Mouse (Mus musculus) CD4-positive, CD25-positive, alpha-beta regulatory T cell, adult 4 months (primary cell): ENCODE results near the gene Cep152. TPM values are rescaled to one million over a fixed set of nuclear protein-coding genes. Genes with fewer than 3 reads are reported as not detected.
A peak's percentile ranks its signal among the peaks of the same experiment; 100 is the strongest.

Source experiments
- ATAC-seq: one replicate; pipeline ENCODE4 v1.8.0; 2017
- polyA plus RNA-seq, 2 experiments: library from polyadenylated mRNA; unstranded; fragments of 100-300 nt; shearing (Covaris generic); gene quantifications; one replicate each; pipeline ENCODE4 v1.2.1; 2017

The Cep152 gene
- polyA plus RNA-seq, result 1 to 10 TPM; 6.0 TPM

DNA sequence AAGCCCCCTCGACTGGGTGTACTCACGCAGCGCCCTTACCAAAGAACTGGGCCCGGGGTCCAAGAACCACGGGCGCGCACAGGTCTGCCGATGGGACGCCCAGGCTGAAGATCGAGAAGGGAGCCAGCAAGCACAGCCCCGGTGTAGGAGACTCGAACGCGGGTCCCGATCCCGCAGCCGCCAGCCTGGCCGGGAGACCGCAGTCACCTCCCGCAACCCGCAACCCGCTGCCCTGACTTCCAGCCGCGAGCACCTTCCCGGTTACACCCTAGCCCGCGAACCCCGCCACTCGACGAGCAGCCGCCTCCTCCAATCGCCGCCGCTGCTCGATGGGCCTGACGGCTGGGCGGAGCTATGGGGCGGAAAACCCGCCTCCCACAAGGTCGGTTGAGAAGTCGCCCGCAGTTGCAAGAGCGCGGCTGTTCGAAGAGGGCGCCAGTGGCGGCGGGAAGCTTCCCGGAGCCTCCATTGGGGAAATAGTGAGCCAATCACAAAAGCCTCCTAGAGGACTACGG, at the start of gene Cep152:
Cep152 (minus strand) TSS at position 277 of the 515 bp plus-strand sequence.
- ATAC-seq, result peak; percentile 99

- peak; percentile 83 for ATAC-seq
Observed at GRCm38 (mm10) chr2:125672957-125673631, 48.2 kb upstream of the Cep152 start, which contains the start of gene Eid1. Eid1 (plus strand) TSS chr2:125673095.

- no peak for ATAC-seq
Observed at GRCm38 (mm10) chr2:125672568-125672956, 47.6 kb upstream of the Cep152 start.

GRCm38 (mm10) chr2:125670846-125671245, 45.9 kb upstream of the Cep152 start:
- ATAC-seq, result peak; percentile 30

DNA sequence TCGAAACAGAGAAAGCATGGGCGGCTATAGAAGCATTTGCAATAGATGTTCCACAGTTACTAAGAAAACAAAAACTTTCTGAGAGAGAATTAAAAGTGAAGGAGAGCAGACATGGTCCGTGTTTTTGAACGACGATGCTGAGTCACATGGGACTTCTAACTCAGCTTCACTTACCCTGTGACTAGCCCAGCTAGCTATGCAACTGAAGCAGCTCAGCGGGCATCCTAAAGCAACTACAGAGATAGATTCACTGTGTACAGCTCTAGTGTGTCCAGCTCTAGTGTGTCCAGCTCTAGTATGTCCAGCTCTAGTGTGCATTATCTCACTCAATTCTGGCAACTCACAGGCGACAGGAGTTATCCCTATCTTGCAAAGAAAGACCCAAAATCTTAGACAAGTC, 42.8 kb upstream of the Cep152 start:
- ATAC-seq, result no peak

DNA sequence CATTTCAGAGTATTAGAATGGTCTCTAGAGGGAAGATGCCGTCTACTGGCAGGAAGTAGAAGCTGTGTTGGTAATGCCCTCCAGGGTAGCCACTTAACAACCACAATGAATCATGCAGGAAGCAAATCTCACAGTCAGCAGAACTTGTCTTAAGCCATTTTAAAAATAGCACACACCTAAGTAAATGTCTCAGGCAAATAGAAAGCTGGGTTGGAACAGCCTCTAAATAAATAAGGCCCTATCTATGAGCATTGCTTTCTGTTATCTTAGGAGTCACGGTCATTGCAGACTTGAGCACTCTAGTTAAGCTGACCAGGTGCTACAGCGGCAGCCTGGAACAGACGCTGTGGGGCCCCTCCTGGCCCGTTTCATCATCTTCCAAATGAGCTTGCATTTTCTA, 42.3 kb upstream of the Cep152 start:
- ATAC-seq, result peak; percentile 93

GRCm38 (mm10) chr2:125666668-125667067, 41.8 kb upstream of the Cep152 start:
- no peak for ATAC-seq

- ATAC-seq, result no peak
Observed at GRCm38 (mm10) chr2:125665909-125666308, 41.0 kb upstream of the Cep152 start.

DNA sequence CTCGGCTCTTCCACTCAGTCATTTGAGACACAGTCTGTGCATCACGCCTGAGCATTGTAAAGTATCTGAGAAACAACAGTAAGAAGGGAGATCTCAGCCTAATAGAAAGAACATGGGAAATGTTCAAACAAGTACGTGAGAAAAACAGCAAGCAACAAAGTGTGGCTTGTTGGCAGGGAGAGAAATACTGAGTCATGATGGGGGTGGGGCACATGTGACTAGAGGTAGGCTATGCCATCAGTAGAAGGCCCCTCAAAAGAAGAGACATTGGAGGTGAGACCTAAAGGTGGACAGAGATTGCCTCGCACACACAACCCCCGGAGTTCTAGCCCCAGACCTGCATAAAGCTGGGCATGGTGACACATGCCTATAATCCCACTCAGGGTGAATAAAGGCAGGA, 40.3 kb upstream of the Cep152 start:
- no peak for ATAC-seq

- ATAC-seq, result no peak
Observed at GRCm38 (mm10) chr2:125662517-125662916, 37.6 kb upstream of the Cep152 start.

DNA sequence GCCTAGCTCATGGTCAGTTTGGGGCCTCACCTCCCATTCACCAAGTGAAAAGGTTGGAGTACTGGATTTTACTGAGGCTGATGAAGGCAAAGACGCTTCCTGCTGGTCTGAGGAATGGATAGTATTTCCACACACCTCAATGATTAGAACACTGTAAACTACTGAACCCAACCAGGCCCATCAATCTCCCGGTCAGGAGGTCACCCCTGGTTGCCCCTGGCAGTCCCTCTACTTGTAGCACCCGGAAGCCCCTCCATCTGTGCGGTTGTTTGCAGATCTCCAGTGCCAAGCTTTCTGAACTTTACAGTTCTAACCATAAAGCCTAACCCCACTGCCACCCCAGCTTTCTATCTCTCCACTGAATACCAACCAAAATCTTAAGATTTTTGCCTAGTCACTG, 36.2 kb upstream of the Cep152 start:
- no peak for ATAC-seq

- ATAC-seq, result peak; percentile 23
Observed at GRCm38 (mm10) chr2:125660537-125661130, 35.7 kb upstream of the Cep152 start.

DNA sequence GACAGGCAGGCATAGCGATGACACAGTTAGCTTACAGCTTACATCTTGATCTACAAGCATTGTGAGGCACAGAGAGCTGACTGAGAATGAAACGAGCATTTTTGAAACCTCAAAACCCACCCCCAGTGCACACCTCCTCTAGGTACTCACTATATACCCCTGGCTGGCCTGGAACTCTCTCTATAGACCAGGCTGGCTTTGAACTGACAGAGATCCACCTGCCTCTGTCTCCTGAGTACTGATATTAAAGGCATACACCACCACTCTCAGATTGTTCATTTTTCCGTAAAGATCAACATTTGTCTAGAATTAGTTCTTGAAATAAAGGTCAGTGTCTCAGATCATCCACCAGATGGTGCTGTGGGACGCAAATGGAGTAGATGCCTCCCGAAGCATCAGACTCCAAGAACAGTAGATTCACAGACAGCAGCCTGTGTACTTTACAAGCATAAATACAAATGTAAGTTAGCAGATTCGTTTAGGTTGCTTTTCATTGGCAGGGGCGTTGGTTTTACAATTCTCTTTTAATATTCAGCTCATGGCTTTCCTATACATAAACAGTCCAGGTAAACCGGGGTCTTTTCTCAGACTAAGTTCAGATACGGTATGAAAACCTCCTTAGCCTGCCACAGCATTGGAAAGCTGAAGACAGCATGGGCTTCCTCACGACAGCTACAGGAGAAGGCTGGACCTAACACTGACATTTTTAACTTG, 35.1 kb upstream of the Cep152 start:
- peak; percentile 95 for ATAC-seq

DNA sequence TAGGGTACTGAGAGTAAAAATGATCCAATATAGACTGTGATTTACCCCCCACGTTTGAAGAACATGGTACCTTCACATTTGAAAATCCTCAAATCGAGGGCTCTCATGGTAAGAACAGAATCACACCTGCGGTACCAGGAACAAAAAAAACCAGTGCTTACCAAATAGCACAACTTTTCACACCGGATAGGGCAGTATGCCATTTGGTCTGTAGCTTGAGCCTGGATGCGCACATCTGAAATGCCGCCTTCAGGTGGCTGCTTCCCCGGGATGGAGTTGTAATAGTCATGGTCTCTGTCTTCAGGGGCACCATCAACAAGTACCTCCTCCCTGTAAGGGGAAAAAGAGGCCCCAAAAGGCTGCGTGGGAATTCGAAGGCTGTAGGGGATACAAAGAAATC, 30.5 kb upstream of the Cep152 start:
- ATAC-seq, result no peak

GRCm38 (mm10) chr2:125653286-125653685, 28.4 kb upstream of the Cep152 start:
- no peak for ATAC-seq

DNA sequence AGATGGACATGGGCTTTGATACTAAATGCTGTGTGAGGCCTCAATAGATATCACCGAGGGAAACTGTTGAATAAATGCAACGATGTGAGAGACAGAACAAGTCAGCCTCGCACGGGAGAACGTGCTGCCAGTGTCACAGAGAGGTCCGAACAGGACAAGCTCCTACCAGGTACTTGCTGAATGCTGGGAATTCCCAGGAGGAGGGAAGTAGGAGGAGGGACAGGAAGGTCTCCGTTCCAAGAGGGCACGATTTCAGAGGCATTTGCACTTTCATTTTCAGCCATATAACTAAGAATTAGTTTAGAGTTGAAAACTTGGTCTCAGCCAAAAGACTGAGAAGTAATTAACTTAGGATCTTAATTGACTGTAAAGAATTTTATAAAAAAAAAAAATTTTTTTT, 26.6 kb upstream of the Cep152 start:
- ATAC-seq, result no peak

GRCm38 (mm10) chr2:125650742-125651352, 25.9 kb upstream of the Cep152 start:
- no peak for ATAC-seq

GRCm38 (mm10) chr2:125650038-125650437, 25.1 kb upstream of the Cep152 start:
- no peak for ATAC-seq

DNA sequence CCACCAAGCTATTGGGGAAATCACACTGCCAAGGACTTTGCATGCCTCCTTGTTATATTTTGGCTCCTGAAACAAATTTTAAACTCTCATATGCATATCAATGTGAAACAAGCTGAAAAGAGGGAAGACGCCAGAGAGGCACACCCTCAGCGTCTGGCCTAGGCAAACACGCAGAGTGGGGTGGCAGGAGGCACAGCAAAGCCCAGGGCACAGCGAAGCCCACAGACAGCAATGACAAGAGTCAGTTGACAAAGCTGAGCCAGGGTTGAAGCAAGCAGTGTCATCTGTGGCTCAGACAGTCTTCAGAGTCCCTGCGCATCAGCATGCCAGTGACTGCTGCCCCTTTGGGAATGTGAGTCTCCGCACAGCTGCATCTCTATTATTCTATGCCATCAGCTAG, 20.0 kb upstream of the Cep152 start:
- ATAC-seq, result no peak

- ATAC-seq, result no peak
Observed at GRCm38 (mm10) chr2:125637331-125637730, 12.4 kb upstream of the Cep152 start.

GRCm38 (mm10) chr2:125630010-125630409, 5.1 kb upstream of the Cep152 start:
- no peak for ATAC-seq

DNA sequence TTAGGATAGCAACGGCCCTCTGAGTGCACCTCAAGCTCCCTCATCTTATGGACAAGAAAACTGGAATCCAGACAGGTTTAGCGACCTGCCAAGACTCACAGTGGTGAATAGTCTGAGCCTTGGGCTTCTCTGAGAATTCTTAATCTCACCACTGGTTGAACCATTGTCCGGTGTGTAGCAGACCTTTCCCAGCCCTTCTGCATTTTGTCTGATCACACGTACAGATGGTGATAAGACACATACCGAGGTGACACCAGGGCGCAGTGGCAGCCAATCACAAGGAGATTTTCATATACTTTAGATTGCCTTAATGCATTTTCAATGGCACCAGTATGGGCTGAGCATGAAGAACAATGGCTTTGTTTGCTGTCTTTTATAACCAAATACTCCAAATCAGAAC, 3.6 kb upstream of the Cep152 start:
- no peak for ATAC-seq

GRCm38 (mm10) chr2:125626536-125626935, 1.6 kb upstream of the Cep152 start:
- ATAC-seq, result no peak
